Mouse (Mus musculus) embryonic facial prominence, embryonic 14.5 days (tissue): ENCODE results near the gene Alkbh2. TPM values are rescaled to one million over a fixed set of nuclear protein-coding genes. Genes with fewer than 3 reads are reported as not detected.
A peak's percentile ranks its signal among the peaks of the same experiment; 100 is the strongest.

Source experiments
- ATAC-seq: fragments of 200-750 bp; cut with Nextera tagmentation; 2 replicates; pipeline ENCODE4 v1.8.0; 2017; ENCODE audit warnings: low read depth, moderate number of reproducible peaks, moderate TSS enrichment
- DNase-seq: peaks from one replicate; pipeline ENCODE4 v3.0.0-alpha.2; 2015; ENCODE audit warnings: low spot score
- H3K27ac ChIP-seq: fragments of 300-500 bp; sonication (generic); replicated peaks from 2 replicates; pipeline ENCODE4 v1.5.1; 2014; ENCODE audit warnings: low read depth, mild to moderate bottlenecking, low read length, moderate library complexity
- H3K27me3 ChIP-seq: fragments of 300-500 bp; sonication (generic); replicated peaks from 2 replicates; pipeline ENCODE4 v1.6.1; 2014; ENCODE audit warnings: low read length; ENCODE audit not compliant: control insufficient read depth, insufficient read depth
- H3K36me3 ChIP-seq: fragments of 300-500 bp; sonication (generic); 2 replicates; pipeline ENCODE4 v1.6.1; 2014; ENCODE audit warnings: low read length, mixed read lengths; ENCODE audit not compliant: control insufficient read depth, insufficient read depth
- H3K4me1 ChIP-seq: fragments of 300-500 bp; sonication (generic); 2 replicates; pipeline ENCODE4 v1.6.1; 2014; ENCODE audit warnings: antibody characterized with exemption, low read length; ENCODE audit not compliant: control insufficient read depth, insufficient read depth
- H3K4me2 ChIP-seq: fragments of 300-500 bp; sonication (generic); 2 replicates; pipeline ENCODE4 v1.6.1; 2014; ENCODE audit warnings: low read depth, mild to moderate bottlenecking, low read length, moderate library complexity, mixed read lengths
- H3K4me3 ChIP-seq: fragments of 300-500 bp; sonication (generic); 2 replicates; pipeline ENCODE4 v1.5.1; 2014; ENCODE audit warnings: low read depth, mild to moderate bottlenecking, low read length
- H3K9ac ChIP-seq: fragments of 300-500 bp; sonication (generic); 2 replicates; pipeline ENCODE4 v1.6.1; 2014; ENCODE audit warnings: low read depth, mild to moderate bottlenecking, low read length, moderate library complexity, mixed read lengths
- H3K9me3 ChIP-seq: fragments of 300-500 bp; sonication (generic); 2 replicates; pipeline ENCODE4 v1.6.1; 2016; ENCODE audit warnings: low read length; ENCODE audit not compliant: control insufficient read depth
- WGBS: fragments of 180-500 bp; shearing (Covaris S2); extraction: QIAGEN DNeasy Blood & Tissue Kit; methylation state at CpG from one replicate; pipeline ENCODE4 v1.1.7; 2014; 5-methylcytosine and 5-hydroxymethylcytosine counted together
- polyA plus RNA-seq: library from polyadenylated mRNA; unstranded; fragments of >200 nt; fragmentation: Nextera tagmentation; extraction: Ambion mirVana; gene quantifications from 2 replicates; pipeline ENCODE4 v1.2.1, GENCODE M21; 2014

The Alkbh2 gene
- polyA plus RNA-seq, 1 experiment from 2014 or later: 8.6 TPM

DNA sequence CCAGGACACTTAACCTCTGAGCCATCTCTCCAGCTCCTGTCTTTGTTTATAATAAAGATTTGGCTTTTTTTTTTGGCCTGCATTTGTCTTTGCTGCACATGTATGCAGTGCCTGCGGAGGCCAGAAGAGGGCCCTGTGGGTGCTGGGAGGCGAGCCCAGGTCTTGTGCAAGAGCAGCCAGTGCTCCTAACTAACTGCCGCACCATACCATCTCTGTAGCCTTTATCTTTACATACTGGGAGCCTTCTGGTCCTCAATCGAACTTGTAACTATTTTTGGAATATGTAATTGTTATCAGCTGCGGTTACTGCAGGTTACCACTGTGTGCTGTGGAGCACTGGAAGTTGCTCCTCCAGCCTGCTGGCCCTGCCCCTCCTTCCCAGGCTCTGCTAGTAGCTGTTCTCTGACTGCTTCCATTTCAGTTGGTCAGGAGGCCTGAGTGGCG lies 6.1 kb upstream of the Alkbh2 start:
- Histone ChIP-seq H3K27ac (no peak overlapping the region), H3K36me3 (peaks cover 20% of the 10 kb centered on the region; the same call in 1 of the 2 replicates), H3K9me3 (no peaks in the 10 kb centered on the region), H3K4me1 (peaks cover 9% of the 10 kb centered on the region), H3K4me3 (no peak overlapping the region), H3K4me2 (no peak overlapping the region), H3K27me3 (no peaks in the 10 kb centered on the region), H3K9ac (no peak overlapping the region)
- ATAC-seq (no peak), DNase-seq (no peak)
- 36% methylated on average over 6 of the region's 6 CpGs for WGBS

DNA sequence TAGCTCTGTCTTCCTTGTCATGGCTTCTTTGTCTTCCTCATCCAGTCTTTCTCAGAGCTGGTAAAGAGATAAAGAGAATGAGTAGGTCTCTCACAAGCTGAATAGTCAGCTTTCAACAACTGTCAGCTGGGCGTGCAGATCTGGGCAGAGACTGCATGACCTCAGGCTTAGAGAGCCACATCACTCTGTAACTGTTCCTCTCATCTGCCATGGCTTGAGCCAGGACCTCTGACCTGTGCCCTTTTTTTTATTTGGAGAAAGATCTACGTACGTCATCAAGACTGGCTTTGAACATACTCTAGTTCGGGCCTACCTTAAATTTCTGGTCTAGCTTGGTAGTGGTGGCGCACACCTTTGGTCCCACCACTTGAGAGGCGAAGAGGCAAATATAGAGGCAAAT lies 4.8 kb upstream of the Alkbh2 start:
- ATAC-seq (no peak), DNase-seq (no peak)
- H3K4me3 ChIP-seq: no peak overlapping the region
- no peak overlapping the region for H3K27ac ChIP-seq
- WGBS: 85% methylated on average over 6 of the region's 6 CpGs
- peaks cover 20% of the 10 kb centered on the region; the same call in 1 of the 2 replicates for H3K36me3 ChIP-seq
- no peaks in the 10 kb centered on the region for H3K9me3 ChIP-seq
- peaks cover 9% of the 10 kb centered on the region for H3K4me1 ChIP-seq
- no peak overlapping the region for H3K4me2 ChIP-seq
- H3K9ac ChIP-seq: no peak overlapping the region
- H3K27me3 ChIP-seq: no peaks in the 10 kb centered on the region

GRCm38 (mm10) chr5:114131521-114131840 lies 3.5 kb upstream of the Alkbh2 start:
- peaks cover 13% of the 10 kb centered on the region for H3K4me1 ChIP-seq
- H3K27ac ChIP-seq: peak overlapping the region; percentile 6
- under 1% methylated on average over 14 of the region's 15 CpGs for WGBS
- DNase-seq (peak; percentile 56), ATAC-seq (no peak)
- H3K9me3 ChIP-seq: no peaks in the 10 kb centered on the region
- H3K27me3 ChIP-seq: no peaks in the 10 kb centered on the region
- H3K4me2 ChIP-seq: peak overlapping the region; percentile 98
- peaks cover 13% of the 10 kb centered on the region; the same call in 1 of the 2 replicates for H3K36me3 ChIP-seq
- peak overlapping the region; percentile 79 for H3K4me3 ChIP-seq
- peak overlapping the region; percentile 57 for H3K9ac ChIP-seq

GRCm38 (mm10) chr5:114130698-114131520 lies 2.9 kb upstream of the Alkbh2 start:
- ATAC-seq (peak; percentile 97), DNase-seq (peak; percentile 98)
- Histone ChIP-seq H3K27me3 (no peaks in the 10 kb centered on the region), H3K9me3 (no peaks in the 10 kb centered on the region), H3K4me2 (peak overlapping the region; percentile 98), H3K36me3 (peaks cover 13% of the 10 kb centered on the region; the same call in 1 of the 2 replicates), H3K27ac (peak overlapping the region; percentile 6), H3K4me1 (peaks cover 13% of the 10 kb centered on the region), H3K9ac (peak overlapping the region; percentile 65), H3K4me3 (peak overlapping the region; percentile 79)
- WGBS: under 1% methylated on average over 35 of the region's 87 CpGs

- DNase-seq (peak; percentile 67), ATAC-seq (peak; percentile 31)
- 0% methylated on average over 7 of the region's 29 CpGs for WGBS
- peak within 1 kb of the TSS; percentile 79 for H3K4me3 ChIP-seq
- H3K27me3 ChIP-seq: no peaks in the 10 kb centered on the region
- peaks cover 13% of the 10 kb centered on the region for H3K4me1 ChIP-seq
- peaks cover 12% of the 10 kb centered on the region; the same call in 1 of the 2 replicates for H3K36me3 ChIP-seq
- H3K4me2 ChIP-seq: peak within 1 kb of the TSS; percentile 98
- peak within 1 kb of the TSS; percentile 6 for H3K27ac ChIP-seq
- H3K9me3 ChIP-seq: no peaks in the 10 kb centered on the region
- peak within 1 kb of the TSS; percentile 65 for H3K9ac ChIP-seq
Measured at GRCm38 (mm10) chr5:114130211-114130605, 2.2 kb upstream of the Alkbh2 start, which contains the start of gene Ung. TSS of gene Ung (plus strand) at chr5:114130386.

DNA sequence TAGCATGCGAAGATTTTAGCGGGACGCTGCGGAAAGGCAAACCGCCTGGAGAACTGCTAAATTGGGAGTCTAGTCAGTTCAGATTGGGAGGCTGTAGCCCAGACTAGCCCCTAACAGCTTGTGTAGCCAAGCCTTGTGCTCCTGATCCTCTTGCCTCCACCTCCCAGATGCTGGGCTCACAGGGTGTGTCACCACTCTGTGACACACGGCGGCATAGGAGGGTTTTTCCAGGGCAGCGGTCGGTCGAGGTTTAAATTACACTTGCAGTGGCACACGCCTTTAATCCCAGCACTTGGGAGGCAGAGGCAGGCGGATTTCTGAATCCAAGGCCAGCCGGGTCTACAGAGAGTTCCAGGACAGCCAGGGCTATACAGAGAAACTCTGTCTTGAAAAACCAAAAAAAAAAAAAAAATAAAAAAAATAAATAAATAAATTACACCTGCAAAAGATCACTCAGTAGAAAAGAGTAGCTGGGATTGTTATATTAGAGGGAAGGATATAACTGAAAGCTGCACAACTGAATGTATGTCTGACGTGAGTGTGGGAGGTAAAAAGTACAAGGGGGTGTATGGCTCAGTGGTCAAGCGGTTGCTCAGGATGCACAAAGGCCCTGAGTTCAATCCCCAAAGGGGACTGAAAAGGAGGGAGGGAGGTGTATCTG lies 1.7 kb upstream of the Alkbh2 start:
- H3K9me3 ChIP-seq: no peaks in the 10 kb centered on the region
- DNase-seq: no peak
- 76% methylated on average over 15 of the region's 15 CpGs for WGBS
- no peak overlapping the region for H3K27ac ChIP-seq
- peaks cover 12% of the 10 kb centered on the region; the same call in 1 of the 2 replicates for H3K36me3 ChIP-seq
- H3K9ac ChIP-seq: no peak overlapping the region
- no peak for ATAC-seq
- H3K27me3 ChIP-seq: no peaks in the 10 kb centered on the region
- H3K4me2 ChIP-seq: peak overlapping the region; percentile 98
- peak overlapping the region; percentile 79 for H3K4me3 ChIP-seq
- H3K4me1 ChIP-seq: peaks cover 13% of the 10 kb centered on the region

DNA sequence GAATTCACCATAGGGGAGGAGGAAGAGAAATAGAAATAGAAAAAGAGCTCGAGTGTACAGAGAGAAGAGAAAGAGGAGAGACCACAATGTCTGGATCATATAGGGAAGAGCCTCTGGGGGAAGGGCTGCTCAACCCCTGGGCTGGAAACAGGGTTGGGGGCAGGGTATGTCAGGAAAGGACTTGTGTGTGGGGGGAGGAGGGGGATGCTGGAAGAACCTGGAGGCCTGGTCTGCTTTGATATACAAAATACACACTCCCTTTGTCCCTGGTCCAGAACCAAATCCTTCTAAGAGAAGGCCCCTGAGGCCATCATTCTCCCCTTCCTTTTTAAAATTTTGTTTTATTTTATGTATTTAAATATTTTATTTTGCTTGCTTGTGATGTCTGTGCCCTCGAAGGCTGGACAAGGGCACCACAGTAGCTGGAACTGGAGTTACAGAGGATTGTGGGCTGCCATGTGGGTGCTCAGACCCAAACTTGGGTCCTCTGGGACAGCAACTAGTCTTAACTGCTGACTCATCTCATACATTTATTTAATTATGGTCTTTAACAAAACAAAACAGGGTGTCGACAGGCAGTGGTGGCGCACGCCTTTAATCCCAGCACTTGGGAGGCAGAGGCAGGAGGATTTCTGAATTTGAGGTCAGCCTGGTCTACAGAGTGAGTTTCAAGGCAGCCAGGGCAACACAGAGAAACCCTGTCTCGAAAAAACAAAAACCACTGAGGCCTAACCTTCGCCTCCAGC lies 1.3 kb downstream of the Alkbh2 start:
- no peaks in the 10 kb centered on the region for H3K9me3 ChIP-seq
- H3K27ac ChIP-seq: peak overlapping the region; percentile 86; the same call in 1 of the 2 replicates
- H3K27me3 ChIP-seq: no peaks in the 10 kb centered on the region
- peak overlapping the region; percentile 96 for H3K4me2 ChIP-seq
- H3K4me1 ChIP-seq: peaks cover 5% of the 10 kb centered on the region
- peaks cover 35% of the 10 kb centered on the region for H3K36me3 ChIP-seq
- H3K4me3 ChIP-seq: peak overlapping the region; percentile 70
- peak overlapping the region; percentile 72; the same call in 1 of the 2 replicates for H3K9ac ChIP-seq
- WGBS: 84% methylated on average over 7 of the region's 7 CpGs
- DNase-seq (no peak), ATAC-seq (no peak)

DNA sequence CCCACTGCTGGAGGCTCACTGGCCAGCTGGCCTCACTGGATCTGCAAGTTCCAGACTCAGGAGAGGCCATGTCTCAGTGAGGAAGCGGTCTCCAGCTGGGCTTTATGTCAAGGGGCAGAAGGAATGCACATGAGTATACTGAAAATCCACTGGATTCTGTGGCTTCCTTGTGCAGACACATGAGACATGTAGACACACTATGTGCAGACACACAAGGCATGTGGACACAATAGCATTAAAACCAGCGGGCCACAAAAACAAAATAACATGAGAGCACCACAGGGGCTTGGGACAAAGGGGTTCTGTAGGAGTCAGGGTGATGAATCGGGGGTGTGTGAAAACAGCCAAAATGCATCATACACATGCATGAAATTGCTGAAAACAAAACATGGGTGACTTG lies 2.0 kb downstream of the Alkbh2 start:
- Histone ChIP-seq H3K27me3 (no peaks in the 10 kb centered on the region), H3K4me1 (peaks cover 4% of the 10 kb centered on the region; the same call in 1 of the 2 replicates), H3K4me3 (no peak overlapping the region), H3K9me3 (no peaks in the 10 kb centered on the region), H3K9ac (no peak overlapping the region), H3K27ac (no peak overlapping the region), H3K4me2 (no peak overlapping the region), H3K36me3 (peaks cover 41% of the 10 kb centered on the region)
- WGBS: 86% methylated on average over 3 of the region's 3 CpGs
- ATAC-seq (no peak), DNase-seq (no peak)
